Mouse (Mus musculus) inflammation-experienced regulatory T-cells, adult 6 months (primary cell): ENCODE measurements around the gene Akr1b3. TPM values are rescaled to one million over a fixed set of nuclear protein-coding genes. Genes with fewer than 3 reads are reported as not detected.
A peak's percentile ranks its signal among the peaks of the same experiment; 100 is the strongest.
"Not testable (repeated sequence)": the region's sequence is repeated elsewhere in the genome, so short reads cannot be mapped to it uniquely, and the experiment has no call there.

Source experiments
- ATAC-seq: one replicate; pipeline ENCODE4 v1.8.0; 2017
- polyA plus RNA-seq, 3 experiments: library from polyadenylated mRNA; unstranded; fragments of 100-300 nt; shearing (Covaris generic); gene quantifications; one replicate each; pipeline ENCODE4 v1.2.1; 2017

Gene Akr1b3
- polyA plus RNA-seq = 100 to 1,000 TPM; 371 to 476 (median 432) TPM

DNA sequence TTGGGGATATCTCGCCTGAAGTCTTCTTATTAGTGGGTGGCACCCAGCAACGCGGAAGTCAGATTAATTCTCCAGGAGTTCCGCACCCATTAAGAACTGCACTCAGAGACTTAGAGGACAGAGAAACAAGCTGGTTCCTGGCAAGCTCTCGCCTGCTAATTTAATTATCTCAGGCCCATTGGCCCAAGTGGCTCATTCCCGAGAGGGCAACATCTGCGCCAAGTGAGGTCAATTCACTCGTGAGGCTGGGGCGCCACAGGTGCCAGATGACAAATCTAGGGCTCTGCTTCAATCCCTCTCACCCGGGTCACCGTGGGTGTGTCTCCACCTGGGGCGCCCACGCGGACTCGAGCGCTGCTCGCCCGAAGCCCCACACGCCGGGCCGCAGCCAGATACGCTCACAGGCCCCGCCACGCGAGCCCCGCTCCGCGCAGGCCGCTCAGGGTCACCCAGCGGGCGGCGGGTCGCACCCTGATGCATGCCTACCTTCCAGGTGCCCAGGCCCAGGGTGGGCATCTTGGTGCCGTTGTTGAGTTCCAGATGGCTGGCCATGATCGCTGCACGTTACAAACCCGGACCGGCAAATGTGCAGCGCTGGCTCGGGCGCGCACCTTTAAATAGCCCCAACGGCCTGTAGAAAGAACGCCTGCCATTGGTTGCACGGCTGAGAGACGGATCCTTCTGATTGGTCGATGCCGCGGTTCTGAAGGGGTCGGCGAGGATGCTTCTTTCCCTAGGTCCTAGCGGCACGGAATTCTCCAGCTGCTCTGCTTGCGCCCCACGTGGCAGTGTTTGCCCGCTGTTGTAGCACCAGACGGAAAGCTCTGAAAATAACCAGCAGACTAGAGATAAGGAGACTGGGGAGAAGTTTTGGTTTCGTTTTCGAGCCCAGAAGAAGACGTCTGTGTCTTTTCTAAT, at the start of gene Akr1b3:
TSS of gene Akr1b3 (minus strand) at position 625 of the 918 bp plus-strand sequence.
- peak; percentile 93 for ATAC-seq

DNA sequence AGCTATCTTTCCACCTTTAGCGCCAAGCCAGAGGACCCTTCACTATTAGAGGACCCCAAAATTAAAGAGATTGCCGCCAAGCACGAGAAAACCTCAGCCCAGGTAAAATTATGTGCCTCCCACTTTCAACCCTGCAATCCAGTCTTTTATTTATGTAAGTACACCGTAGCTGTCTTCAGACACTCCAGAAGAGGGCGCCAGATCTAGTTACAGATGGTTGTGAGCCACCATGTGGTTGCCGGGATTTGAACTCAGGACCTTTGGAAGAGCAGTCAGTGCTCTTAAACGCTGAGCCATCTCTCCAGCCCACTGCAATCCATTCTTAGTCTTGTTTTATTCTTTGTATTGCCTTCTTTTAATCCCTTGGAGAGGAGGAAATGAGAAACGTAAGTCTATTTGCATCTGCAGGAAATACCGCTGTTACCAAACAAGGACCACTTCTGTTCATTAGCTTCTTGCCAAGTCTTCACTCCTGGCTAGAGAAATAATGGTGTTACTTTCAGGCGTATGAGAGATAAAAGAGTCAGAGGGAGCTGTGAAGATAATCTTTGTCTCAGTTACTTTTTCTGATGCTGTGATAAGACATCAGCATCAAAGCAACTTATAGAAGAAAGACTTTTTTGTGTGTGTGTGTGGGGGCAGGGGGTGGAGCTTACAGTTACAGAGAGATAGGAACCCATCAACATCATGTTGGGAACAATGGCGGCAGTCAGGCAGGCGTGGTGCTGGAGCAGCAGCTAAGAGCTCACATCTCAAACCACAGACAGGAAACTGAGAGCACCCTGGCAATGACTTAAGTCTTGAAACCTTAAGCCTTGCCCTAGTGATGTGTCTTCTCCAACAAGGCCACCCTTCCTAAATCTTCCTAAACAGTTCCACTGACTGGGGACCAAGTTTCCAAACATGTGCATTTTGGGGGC, 47.2 kb upstream of the Akr1b3 start:
- peak; percentile 68 for ATAC-seq

DNA sequence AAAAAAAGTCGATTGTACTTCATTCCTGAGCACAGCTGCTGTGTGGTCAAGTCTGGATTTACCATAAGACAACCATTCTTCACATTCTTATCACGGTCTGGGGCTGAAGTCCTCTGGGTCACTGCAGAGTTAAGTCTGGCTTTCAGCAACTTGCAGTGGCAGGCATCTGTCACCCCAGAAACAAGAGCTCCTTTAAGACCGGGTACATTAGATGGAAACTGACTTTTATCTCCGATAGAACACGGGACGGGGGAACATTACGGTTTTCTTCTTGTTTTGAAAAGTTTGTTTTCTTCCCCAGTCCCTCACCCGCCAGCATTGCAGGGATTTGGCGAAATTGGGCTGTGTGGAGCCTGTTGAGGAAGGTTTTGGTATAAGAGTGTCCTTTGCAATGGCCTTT, 38.6 kb upstream of the Akr1b3 start:
- ATAC-seq = no peak

DNA sequence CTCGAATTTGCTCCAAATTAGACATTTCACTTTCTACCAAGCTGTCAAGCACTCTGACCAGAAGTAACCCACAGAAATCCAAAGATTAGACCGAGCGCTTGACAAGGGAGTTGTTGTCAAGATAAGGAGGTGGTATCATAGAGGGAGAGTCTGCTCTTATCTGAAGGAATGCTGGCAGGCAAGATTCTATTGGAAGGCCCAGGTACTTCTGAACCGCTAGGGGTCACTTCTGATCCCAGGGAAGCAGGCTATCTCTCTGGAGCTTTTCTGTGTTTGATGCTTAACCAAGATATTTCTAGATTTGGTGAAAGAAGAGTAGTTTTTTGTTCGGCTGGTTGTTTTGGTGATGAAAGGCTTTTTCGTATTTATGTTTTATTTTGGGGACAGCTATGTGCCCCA, 38.1 kb upstream of the Akr1b3 start:
- ATAC-seq = no peak

DNA sequence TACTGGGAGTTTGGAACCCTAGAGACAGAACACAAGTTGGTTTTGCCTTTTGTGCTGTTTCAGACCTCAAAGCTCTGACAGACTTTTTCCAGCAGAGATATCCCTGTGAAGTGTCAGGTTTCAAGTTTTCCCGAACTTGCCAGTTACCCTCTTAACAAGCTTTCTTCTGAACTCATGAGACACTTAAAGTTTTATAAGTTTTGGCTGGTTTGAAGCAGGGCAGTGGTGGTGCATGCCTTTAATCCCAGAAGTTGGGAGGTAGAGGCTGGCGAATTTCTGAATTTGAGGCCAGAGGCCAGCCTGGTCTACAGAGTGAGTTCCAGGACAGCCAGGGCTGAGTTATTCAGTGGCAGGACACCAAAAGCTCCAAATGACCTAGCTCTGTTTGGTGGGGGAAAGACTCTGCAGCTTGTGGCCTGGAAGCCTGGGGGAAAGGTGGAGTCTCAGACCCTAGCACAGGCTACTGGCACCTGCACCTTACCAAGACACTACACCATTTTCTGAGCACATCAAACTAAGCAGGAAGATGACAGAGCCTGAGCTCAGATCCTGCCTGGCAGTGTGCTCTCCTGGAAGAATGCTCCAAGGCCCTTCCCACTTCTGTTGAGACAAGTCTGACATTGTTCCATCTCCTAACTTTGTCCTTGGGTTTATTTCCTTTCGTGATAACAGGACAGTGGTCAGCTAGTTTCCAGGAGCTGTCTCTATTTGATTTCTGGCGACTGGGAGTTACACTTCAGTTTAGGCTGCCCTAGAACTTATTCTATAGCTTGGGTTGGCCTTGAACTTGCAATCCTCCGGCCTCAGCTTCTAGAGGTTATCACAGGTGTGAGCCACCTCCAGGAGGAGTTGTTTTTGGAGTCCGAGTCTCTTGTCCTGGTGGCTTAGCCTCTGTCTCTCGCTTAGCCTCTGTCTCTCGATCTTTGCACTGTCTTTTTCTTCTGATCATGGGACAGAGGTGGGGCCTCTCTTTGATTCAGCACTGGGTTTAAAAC, 37.4 kb upstream of the Akr1b3 start:
- ATAC-seq = no peak

DNA sequence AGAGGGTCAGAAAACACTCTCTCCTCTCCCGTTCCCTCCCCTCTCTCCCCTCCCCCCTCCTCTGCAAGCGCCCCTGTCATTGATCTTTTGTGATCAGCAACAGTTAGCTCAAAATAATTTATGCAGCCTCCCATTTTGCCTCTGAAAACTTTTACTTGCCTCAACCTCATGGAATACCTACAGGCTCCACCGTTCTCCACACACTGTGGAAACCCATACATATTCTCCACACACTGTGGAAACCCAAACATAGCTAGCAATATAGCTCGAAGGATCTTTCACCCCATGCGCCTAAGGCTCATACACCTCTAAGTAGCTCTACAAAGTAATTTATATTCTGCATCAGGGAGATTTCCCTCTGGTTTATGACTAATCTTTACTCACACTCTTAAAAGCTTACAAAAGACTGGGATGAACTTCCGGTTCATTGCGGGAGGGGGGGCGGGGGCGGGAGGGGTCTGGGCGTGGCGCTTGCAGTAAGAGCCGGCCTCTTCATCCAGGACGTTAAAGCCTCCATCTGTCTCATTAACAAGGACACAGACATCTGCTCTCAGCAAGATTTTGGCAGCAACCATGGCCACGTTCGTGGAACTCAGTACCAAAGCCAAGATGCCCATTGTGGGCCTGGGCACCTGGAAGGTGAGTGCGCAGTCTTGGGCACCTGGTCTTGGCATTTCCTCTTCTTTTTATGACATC, 36.5 kb upstream of the Akr1b3 start, which contains the start of gene Akr1b8:
TSS of gene Akr1b8 (plus strand) at position 462 of the 696 bp plus-strand sequence.
- ATAC-seq = no peak

DNA sequence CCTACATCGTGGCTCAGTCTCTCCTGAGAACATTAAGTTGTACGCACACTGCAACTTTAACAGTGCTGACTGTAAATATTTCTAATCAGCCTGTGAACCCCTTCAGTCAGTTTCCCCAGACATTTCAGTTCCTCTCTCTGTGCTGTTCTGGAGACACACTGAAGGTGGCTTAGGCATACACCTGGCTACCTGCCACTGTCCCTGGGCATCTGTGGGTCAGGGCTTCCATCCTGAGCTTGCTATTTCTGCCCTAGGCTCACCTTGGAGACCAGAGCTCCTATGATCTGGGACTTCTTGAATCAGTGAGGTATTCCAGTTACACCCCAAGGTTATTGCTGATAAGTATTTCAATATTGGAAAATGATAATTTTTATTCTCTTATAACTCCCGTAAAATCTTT, 35.1 kb upstream of the Akr1b3 start:
- ATAC-seq = no peak

DNA sequence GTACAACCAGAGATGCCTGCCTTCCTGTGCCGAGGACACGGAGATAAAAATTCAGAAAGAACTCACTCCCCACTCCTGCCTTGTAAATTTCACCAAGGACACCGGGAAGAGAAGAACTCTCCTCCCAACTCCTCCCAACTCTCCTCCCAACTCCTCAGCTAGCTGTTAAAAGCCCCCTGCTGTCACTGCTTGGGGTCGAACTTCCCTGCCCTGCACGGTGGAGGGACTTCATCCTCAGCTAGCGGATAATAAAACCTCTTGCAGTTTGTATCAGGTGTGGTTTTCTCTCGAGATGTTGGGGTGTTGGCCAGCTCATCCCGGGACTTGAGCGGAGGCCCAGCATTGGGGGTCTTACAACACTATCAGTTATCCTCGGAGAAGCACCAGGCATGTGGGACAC, 34.2 kb upstream of the Akr1b3 start:
- ATAC-seq = not testable (repeated sequence)

DNA sequence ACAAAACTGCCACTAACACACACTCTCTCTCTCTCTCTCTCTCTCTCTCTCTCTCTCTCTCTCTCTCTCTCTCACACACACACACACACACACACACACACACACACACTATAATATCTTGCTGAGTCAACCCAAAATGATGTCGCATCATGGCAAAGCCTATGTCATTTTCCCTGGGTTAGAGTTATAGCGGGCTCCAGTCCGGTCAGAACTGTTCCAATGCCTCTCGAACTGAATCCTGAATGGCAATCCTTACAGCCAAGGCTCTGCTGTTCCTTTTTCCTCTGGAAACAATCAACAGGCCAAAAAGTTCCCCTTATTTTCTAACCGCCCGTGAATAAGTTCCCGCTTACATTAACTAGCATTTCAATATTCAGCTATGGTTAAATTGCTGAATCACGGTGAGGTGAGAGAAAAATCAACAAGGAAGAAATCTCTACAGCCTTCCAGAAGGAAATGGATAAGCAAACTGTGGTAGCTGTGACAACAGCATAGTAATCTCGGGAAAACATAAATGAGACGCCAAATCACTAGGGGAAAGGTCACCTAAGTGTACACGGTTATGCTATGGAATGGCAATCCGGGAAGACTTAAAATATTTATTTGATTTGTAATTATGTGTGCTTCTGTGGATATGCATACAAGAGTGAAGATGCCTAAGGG, 32.9 kb upstream of the Akr1b3 start:
- no peak for ATAC-seq

DNA sequence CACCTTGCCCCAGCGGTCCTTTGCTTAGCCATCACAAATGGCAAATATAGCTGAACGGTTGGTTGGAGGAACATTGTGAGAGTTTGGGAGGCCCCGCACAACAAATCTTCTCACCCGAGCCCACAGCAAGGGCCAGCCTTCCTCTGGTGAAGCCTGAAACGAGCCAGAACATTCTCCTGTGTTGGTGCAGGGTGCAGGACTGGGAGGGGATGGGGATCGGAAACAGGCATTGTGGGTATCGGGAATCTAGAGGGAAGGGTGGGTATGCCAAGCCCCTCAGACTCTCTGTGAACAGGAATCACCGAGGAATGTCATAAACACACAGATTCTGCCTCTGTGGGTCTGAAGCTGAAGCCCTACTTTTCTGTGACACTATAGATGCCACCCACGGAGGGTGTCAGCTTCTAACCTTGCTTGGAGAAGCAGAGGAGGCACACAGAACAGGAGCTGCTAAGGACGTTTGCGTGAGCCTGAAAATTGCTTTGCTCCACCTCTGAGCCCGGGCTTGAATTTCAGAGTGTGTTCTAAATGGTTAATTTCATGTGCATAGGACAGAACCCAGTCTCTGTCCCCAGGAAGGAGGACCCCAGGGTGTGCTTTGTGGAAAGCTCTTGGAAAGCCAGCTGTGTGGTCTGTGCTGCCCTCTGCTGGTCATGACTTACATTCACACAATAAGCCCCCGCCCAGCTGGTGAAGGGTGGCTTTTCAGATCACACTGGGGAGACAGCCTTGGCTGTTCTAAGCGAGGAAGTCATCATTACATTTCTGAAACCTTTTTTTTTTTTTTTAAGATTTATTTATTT, 29.0 kb upstream of the Akr1b3 start:
- peak; percentile 85 for ATAC-seq

DNA sequence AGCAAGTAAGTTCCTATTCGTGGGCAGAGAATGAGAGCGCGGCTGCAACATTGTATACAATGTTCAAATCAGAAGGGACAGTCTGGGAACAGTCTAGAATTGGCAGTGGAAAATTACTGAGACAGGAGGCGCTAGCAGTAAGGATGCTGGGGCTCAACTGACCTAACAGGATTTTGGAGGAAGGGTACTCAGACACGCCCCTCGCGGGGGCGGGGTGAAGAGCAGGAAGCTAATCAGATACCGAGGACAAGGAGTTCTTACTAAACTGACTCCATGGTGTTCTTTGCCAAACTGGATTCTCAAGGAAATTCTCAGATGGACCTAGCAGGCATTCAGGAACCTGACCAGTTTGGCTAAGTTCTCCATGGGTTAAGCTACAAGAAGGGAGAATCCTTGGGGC, 27.7 kb upstream of the Akr1b3 start:
- ATAC-seq = no peak

DNA sequence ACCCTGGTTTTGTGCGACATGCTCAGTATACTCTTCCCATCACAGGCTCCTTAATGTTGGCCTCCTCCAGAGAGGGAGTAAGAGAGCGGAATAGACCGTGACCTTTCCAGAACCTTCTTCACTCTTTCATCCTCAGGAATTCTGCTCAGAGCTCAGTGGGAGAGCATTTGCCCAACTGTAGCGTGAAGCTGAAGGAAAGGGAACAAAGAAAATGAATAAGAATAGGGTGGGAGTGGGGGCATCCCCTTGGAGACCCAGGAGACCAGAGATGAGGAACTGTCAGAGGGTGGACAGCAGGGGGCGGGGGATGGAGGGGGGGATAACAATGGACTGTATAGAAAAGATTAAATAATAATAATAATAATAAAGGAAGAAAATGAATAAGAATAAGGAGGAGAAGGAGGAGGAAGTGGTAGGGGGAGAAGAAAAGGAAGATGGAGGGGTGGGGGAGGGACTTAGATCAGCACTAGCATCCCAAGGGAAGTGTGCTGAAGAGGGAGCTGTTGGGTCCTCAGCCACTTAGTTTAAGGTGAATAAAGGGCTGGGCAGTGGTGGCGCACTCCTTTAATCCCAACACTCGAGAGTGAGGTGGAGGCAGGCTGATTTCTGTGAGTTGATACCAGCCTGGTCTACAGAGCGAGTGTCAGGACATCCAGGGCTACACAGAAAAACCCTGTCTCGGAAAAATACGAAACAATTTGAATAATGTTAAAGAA, 27.0 kb upstream of the Akr1b3 start:
- no peak for ATAC-seq

DNA sequence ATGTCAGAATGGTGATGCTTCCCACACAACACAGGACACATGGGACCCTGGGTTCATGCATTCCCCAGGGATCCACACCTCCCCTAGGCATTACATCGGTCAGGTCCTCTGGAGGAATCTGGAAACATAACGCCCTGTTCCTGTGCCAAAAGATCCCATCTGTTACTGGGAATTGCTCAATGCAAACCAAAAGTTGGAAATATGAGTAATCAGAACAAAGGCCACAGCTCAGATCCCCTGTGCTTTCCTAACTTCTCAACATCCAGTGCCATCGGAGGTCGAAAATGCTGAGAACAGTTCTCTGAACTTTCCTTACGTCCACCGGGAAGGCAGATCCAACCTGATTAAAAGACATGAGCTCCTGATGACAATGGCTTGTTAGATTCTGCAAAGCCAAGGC, 26.1 kb upstream of the Akr1b3 start:
- ATAC-seq = no peak

DNA sequence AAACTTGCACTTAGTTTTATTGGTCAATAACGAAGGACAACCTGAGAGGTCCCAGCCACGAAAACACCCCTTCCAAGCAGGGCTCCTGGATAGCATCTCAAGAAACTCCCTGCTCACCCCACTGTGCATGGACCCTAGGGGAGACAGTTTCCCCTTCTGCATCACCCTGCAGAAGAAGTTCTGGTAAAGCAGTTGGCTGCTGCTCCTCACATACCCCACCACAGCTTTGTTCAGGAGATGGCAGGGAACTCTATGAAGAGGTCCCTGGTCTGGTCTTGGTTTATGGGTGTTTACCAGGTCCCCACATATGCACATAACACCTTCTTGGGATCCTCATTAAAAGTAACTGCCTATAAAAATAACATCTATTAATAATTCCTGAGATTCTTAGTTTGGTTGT, 25.2 kb upstream of the Akr1b3 start:
- no peak for ATAC-seq

DNA sequence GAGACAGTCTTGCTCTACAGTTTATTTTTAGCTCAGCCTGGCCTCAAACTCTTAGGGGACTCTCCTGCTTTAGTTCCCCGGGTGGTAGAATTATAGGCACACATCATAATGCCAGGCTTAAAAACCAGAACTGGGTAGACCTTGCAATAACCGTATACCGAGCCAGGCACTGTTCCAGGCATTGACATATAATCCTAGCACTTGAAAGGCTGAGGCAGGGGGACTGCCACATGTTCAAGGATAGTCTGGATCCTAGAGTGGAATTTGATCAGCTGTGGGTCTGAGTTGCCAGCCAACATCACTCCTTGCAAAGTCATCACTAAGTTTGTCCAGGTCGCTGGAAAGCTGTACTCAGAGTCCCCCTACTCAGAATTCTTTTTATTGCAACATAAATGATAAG, 24.7 kb upstream of the Akr1b3 start:
- ATAC-seq = no peak

DNA sequence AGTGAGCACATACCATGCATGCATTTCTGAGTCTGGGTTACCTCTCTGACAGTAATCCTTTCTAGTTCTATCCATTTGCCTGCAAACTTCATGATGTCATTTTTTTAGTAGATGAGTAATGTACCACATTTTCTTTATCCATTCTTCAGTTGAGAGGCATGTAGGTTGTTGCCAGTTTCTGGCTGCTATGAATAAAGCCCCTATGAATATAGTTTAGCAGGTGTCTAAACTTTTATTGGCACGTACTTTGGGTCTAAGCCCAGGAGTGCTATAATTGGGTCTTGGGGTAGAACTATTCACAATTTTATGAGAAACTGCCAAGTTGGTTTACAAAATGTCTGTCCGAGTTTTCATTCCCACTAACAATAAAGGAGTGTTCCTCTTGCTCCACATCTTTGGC, 20.5 kb upstream of the Akr1b3 start:
- no peak for ATAC-seq

DNA sequence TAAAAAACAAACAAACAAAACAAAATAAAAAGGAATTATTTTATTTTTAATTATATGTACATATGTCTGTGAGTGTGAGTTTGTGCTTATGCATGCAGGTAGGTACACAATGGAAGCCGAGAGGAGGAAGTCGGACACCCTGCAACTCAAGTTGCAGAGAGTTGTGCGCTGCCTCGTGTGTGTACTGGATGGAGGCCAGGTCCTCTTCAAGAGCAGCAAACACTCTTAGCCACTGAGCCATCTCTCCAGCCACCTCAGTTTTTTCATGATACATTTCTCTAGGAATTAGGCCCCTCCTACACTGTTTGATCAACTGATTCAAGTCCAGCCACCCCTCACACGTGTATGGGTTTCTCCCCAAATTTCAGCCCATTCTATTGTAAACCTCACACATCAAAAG, 17.4 kb upstream of the Akr1b3 start:
- ATAC-seq = no peak

DNA sequence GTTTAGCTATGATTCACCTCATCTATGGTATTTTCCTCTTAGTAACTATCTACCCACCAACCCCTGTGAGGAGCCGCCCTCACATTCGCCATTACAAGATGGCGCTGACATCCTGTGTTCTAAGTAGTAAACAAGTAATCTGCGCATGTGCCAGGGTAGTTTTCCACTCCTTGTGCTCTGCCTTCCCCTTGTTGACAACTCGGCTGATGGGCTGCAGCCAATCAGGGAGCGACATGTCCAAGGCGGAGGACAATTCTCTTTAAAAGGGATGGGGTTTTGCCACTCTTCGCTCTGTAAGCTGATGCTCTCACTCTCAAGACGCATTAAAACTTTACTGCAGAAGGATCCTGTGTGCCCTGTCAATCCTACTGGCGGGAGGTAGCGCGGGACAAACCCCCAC, 14.5 kb upstream of the Akr1b3 start:
- not testable (repeated sequence) for ATAC-seq

DNA sequence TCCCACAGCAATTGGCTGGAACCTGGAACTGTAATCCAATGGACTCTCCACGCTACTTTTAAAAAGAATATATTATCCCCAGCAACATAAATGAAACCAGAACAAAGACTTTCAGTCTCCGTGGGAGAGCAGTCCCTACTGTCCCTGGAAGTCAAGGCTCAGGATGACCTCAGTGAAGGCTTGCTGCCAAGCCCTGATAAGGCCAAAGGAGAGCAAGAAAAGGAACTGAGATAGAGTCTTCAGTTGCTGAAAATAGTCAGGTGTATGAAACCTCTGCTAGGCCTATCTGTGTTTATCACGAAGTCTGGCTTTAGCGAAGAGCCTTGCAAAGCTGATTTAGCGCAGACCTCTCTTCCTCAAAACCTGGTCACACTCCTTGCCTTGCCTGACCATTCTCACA, 14.1 kb upstream of the Akr1b3 start:
- ATAC-seq = no peak
